Mouse (Mus musculus): ENCODE results near the gene Scaf8.

GRCm38 (mm10) chr17:3212105-3212504, 97.3 kb downstream of the Scaf8 start:
- TF ChIP-seq CTCF (IDR thresholded peaks at IDR 0.05): no peak
- no peak for TF ChIP-seq EP300 (IDR thresholded peaks at IDR 0.05; ENCODE audit: insufficient read depth, low read depth, low read length)
- no peak for TF ChIP-seq POLR2A (IDR thresholded peaks at IDR 0.05; ENCODE audit: insufficient read depth, low read depth, low read length)

Measured in heart, adult 2 months (tissue).